Mouse (Mus musculus) gastrocnemius, postnatal 25 days (tissue): ENCODE results near the gene Olfr806. TPM values are rescaled to one million over a fixed set of nuclear protein-coding genes. Genes with fewer than 3 reads are reported as not detected.
A peak's percentile ranks its signal among the peaks of the same experiment; 100 is the strongest.

Experiments used
- DNase-seq: peaks from one replicate; pipeline ENCODE4 v3.0.0; 2022
- long read RNA-seq, 2 experiments: library from polyadenylated mRNA; stranded (forward); transcript quantifications; one replicate each; pipeline ENCODE4 v2.0.0; 2021
- microRNA-seq, 2 experiments: library from miRNA; unstranded; fragments of <30 nt; microRNA quantifications; one replicate each; pipeline ENCODE4 v1.2.0; 2021; ENCODE audit warnings: borderline replicate concordance in 2 of 2
- total RNA-seq, 2 experiments: library from RNA; stranded (reverse); gene quantifications; 1 replicate in 1 of 2; 2 replicates in 1 of 2; pipeline ENCODE4 v1.2.3; 2021

Olfr806 gene
- total RNA-seq, result not detected
- long read RNA-seq, experiment 1, result 0 reads
- long read RNA-seq, experiment 2, result 0 reads

GRCm38 (mm10) chr10:129741821-129742220 lies at the start of gene Olfr806:
Gene Olfr806, minus strand, starts transcription at chr10:129741921.
- DNase-seq, result no peak

DNA sequence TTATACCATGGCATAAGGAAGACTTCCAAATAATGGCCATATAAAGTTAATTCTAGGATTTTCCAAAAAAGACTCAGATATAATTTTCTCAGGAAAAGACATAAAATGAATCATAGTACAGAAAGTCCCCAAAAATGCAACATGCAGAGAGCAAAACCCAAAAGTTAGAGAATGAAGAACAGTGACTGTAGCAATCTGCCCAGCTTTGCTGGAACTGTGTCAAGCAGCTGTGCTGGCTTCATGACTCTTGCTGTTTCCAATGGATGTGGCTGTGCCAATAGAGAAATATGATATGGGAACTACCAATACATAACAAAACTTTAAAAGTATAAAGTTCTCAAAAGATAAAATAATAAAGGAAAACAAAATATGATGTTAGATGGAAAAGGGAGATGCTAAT lies 36.4 kb upstream of the Olfr806 start:
- DNase-seq, result peak; percentile 45

DNA sequence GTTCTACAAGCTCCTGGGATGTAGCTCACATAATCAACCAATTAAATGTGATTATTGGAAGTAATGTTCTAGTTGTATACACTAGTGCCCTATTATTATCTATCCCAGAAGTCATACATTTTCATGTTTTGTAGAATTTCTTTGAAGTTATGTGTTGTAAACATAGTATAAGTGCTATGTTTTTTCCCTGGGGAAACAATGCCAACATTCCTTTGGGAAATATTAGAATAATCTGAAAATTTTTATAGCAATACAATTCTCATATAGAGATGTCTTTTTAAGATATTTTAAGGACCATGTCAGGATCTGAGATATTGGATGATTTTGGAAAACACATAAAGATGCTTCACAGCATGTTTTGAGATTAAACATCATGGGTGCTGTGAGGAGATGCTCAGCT lies 32.6 kb upstream of the Olfr806 start, which contains the start of gene Olfr809:
Olfr809 (plus strand) TSS at position 301 of the 400 bp plus-strand sequence.
- no peak for DNase-seq

DNA sequence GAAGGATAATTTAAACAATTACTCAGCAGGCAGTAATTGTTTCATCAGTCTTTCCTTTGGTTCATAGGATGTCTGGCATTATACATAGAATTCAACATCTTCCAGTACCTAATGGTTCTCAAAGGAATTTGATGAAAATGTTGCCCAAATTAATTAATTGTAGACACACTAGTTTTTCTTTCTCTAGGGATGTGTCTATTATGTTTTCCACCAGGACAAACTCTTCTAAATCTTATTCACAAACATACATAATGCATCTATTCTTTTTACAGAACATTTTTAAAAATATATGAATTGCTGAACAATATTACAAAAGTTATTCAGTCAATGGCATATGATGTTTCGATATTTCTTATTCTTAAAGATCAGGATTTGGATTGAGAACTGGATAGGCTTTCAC lies 23.5 kb upstream of the Olfr806 start, which contains the start of gene Olfr808:
Olfr808 (plus strand) TSS at position 301 of the 400 bp plus-strand sequence.
- no peak for DNase-seq

GRCm38 (mm10) chr10:129757693-129758092 lies 16.0 kb upstream of the Olfr806 start, which contains the start of gene Olfr807:
Gene Olfr807, minus strand, starts transcription at chr10:129757793.
- DNase-seq, result no peak

GRCm38 (mm10) chr10:129729275-129729674 lies 12.4 kb downstream of the Olfr806 start, which contains the start of gene Olfr805:
Gene Olfr805, minus strand, starts transcription at chr10:129729375.
- DNase-seq, result no peak

DNA sequence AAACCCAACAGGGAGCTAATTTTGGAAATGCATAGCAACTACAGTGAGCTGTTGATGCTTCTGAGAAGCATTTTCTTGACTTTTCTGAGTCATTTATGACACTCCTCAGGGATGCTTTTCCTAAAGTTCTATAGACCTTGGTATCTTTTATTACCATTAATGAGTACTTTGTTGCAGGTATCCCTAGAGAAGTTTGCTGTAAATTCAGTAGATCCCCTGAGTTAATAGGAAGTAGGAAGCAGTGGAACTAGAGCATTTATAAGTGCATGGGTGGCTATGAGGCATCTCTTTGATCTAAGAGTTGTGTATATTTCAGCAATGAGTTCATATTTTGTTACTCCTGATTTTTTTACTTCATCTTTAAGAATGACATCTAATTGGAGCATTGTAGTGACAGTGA lies 38.8 kb downstream of the Olfr806 start, which contains the start of gene Olfr804:
Olfr804 (plus strand) TSS at position 301 of the 400 bp plus-strand sequence.
- DNase-seq, result no peak

- DNase-seq, result no peak
These were observed 47.5 kb downstream of the Olfr806 start, which contains the start of gene Olfr803 for GRCm38 (mm10) chr10:129694186-129694585. Gene Olfr803, minus strand, starts transcription at chr10:129694286.

DNA sequence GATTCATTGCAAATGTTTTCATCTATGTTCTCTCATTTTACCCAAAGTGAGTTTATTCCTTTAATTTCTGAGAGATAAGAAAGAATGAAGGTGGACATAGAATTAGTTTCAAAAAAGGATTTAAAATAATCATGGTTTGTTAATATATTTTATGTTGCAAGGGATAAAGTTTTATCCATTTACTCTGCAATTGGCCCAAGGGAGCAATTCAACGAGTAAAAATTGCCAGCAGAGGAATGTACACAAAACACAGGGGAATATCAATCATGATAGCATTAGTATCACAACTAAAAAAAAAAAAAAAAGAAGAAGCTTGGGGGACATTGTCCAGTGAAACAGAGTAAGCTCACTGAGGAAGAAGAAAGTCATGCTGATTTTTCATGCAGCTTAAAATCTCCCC lies 53.7 kb downstream of the Olfr806 start, which contains the start of gene Olfr802:
Olfr802 (minus strand) TSS at position 101 of the 400 bp plus-strand sequence.
- no peak for DNase-seq

Small RNA genes within 50 kb of the gene (microRNA-seq; reads per million reads assigned to microRNA genes)
- gene Gm24485, result 0 reads per million in 2 experiments

Other genes starting within 250 kb of the Olfr806 start
- gene Olfr790, start 243.4 kb downstream of the Olfr806 start, total RNA-seq, result not detected
- gene Olfr791, start 220.1 kb downstream of the Olfr806 start, total RNA-seq, result not detected
- not detected for gene Olfr792, start 202.8 kb downstream of the Olfr806 start, total RNA-seq
- gene Olfr794, start 174.3 kb downstream of the Olfr806 start, total RNA-seq, result not detected
- gene Olfr796, start 129.4 kb downstream of the Olfr806 start, total RNA-seq, result not detected
- gene Olfr798, start 114.0 kb downstream of the Olfr806 start, total RNA-seq, result not detected
- gene Olfr799, start 104.4 kb downstream of the Olfr806 start, total RNA-seq, result not detected
- not detected for gene Olfr800, start 84.2 kb downstream of the Olfr806 start, total RNA-seq
- not detected for gene Olfr801, start 68.1 kb downstream of the Olfr806 start, total RNA-seq
- not detected for gene Olfr802, start 53.8 kb downstream of the Olfr806 start, total RNA-seq
- gene Olfr803, start 47.6 kb downstream of the Olfr806 start, total RNA-seq, result not detected
- gene Olfr804, start 38.7 kb downstream of the Olfr806 start, total RNA-seq, result not detected
- not detected for gene Olfr805, start 12.5 kb downstream of the Olfr806 start, total RNA-seq
- gene Olfr807, start 15.9 kb upstream of the Olfr806 start, total RNA-seq, result not detected
- not detected for gene Olfr808, start 23.6 kb upstream of the Olfr806 start, total RNA-seq
- gene Olfr809, start 32.7 kb upstream of the Olfr806 start, total RNA-seq, result not detected
- not detected for gene Olfr810, start 53.0 kb upstream of the Olfr806 start, total RNA-seq
- not detected for gene Olfr811, start 62.5 kb upstream of the Olfr806 start, total RNA-seq
- not detected for gene Olfr812, start 104.2 kb upstream of the Olfr806 start, total RNA-seq
- gene Olfr813, start 113.4 kb upstream of the Olfr806 start, total RNA-seq, result not detected
- not detected for gene Olfr814, start 137.9 kb upstream of the Olfr806 start, total RNA-seq
- gene Olfr815, start 163.9 kb upstream of the Olfr806 start, total RNA-seq, result not detected
- not detected for gene Olfr816, start 173.7 kb upstream of the Olfr806 start, total RNA-seq
- gene Olfr818, start 207.2 kb upstream of the Olfr806 start, total RNA-seq, result not detected
- not detected for gene Olfr819, start 225.3 kb upstream of the Olfr806 start, total RNA-seq
- gene Olfr247, start 234.2 kb upstream of the Olfr806 start, total RNA-seq, result not detected
- gene Gm10310, start 243.1 kb upstream of the Olfr806 start, total RNA-seq, result not detected